Mouse (Mus musculus): Measurements from ENCODE around the gene Gria3. TPM values are rescaled to one million over a fixed set of nuclear protein-coding genes. Genes with fewer than 3 reads are reported as not detected.
A peak's percentile ranks its signal among the peaks of the same experiment; 100 is the strongest.

Gene Gria3
- polyA plus RNA-seq (2015; fragmentation: Nextera tagmentation; extraction: Ambion mirVana) = 1.9 and 2.2 TPM in 2 replicates

DNA sequence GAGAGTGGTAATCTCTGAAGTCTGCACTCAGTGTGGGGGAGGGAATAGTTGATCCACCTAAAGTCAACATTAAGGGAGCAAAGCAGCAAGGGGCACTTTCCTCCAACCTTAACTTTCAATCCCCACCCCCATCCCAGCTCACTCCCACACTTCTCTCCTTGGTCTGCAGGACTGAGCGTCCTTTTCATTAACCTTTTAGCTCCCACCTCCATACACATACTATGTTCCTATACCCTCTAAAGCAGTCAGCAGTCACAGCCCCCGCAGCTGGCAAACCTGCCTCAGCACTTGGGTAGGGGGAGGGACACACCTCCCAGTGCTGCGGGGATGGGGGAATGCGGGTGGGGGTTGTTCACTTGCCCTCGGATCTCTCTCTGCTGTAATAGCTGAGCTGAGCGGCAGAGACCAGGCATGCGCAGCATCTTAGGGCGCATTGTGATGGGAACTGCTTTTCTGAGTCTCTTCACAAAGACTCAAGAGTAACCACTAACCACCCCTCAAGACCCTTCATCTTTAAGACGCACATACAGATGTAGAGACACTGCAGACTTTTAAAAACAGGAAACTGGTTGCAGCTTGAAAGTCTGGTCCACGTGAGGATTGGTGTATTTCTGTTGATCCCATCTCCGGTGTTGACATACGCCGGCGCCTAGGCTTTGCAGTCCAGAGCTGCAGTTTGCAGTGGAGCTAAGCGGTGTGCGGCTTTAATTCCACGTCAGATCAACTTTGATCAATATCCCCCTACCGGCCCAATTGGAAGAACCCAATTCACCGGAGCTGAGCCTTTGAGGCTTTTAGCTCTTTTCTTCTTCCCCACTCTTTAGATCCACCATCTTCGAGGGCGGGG lies at the start of gene Gria3:
Gria3 (plus strand) TSS at position 797 of the 847 bp plus-strand sequence.
- Histone ChIP-seq H3K36me3 (no peaks in the 10 kb centered on the region), H3K4me3 (replicated peaks) (peak within 1 kb of the TSS; percentile 45), H3K27ac (no peak within 1 kb of the TSS), H3K27me3 (peaks cover 31% of the 10 kb centered on the region), H3K4me1 (replicated peaks) (no peaks in the 10 kb centered on the region; the same call in 1 of the 2 replicates), H3K9ac (peak within 1 kb of the TSS; percentile 26; the same call in 1 of the 2 replicates), H3K4me2 (peak within 1 kb of the TSS; percentile 59), H3K9me3 (replicated peaks) (no peaks in the 10 kb centered on the region)
- WGBS (ENCODE audit: insufficient replicate concordance) = 13% methylated on average over 21 of the region's 21 CpGs
- ATAC-seq (ENCODE audit: low read depth) (peak; percentile 50), DNase-seq (no peak)

DNA sequence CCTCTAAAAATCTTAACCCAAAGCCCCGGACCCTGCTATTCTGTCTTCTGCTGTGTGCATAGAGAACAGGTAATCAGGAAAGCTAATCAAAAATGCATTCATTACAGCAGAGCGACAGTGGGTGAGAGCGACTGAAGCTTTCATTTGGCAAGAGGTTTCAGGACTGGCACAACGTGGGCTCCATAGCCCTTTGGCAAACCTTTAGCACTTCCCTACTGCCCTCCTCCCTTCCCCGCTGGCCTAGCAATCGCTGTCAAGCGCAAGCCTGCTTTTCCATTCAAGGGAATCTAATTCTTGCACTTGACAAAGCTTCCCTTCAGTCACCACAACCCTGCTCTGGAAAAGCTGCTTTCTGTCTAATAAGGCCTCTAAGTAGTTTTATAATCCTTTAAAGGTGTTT lies 13.6 kb upstream of the Gria3 start:
- H3K9ac ChIP-seq = no peak overlapping the region
- no peak overlapping the region for H3K4me2 ChIP-seq
- H3K27me3 ChIP-seq = no peaks in the 10 kb centered on the region
- H3K36me3 ChIP-seq = no peaks in the 10 kb centered on the region
- no peaks in the 10 kb centered on the region for H3K9me3 ChIP-seq (replicated peaks)
- DNase-seq (no peak), ATAC-seq (ENCODE audit: low read depth) (no peak)
- H3K4me1 ChIP-seq (replicated peaks) = no peaks in the 10 kb centered on the region
- H3K27ac ChIP-seq = no peak overlapping the region
- no peak overlapping the region for H3K4me3 ChIP-seq (replicated peaks)
- whole genome bisulfite sequencing (ENCODE audit: insufficient replicate concordance) = 36% methylated on average over 7 of the region's 7 CpGs

DNA sequence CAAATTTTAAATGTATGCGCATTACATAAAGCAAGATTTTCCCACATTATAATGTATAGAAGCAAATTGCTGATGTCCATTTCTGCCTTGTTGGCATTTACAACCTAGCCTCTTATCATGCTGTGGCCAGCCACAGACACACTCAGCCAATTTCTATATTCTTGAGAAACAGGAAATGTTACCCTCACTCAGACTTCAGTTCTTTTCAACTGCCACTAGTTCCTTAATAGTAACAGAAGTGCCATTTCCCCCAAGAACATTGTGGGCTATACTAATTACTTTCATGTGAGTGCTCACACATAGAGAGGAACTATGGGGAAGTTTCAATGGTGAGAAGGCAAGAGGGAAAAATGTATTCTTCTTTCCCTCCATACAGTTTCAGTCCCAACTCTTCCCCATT lies 11.6 kb upstream of the Gria3 start:
- DNase-seq = no peak
- H3K4me1 ChIP-seq (replicated peaks) = no peaks in the 10 kb centered on the region
- no peaks in the 10 kb centered on the region for H3K36me3 ChIP-seq
- no peak overlapping the region for H3K9ac ChIP-seq
- WGBS (ENCODE audit: insufficient replicate concordance) = 77% methylated on average over 1 of the region's 1 CpGs
- no peak for ATAC-seq (ENCODE audit: low read depth)
- no peak overlapping the region for H3K4me2 ChIP-seq
- H3K9me3 ChIP-seq (replicated peaks) = no peaks in the 10 kb centered on the region
- no peaks in the 10 kb centered on the region for H3K27me3 ChIP-seq
- no peak overlapping the region for H3K4me3 ChIP-seq (replicated peaks)
- H3K27ac ChIP-seq = no peak overlapping the region

DNA sequence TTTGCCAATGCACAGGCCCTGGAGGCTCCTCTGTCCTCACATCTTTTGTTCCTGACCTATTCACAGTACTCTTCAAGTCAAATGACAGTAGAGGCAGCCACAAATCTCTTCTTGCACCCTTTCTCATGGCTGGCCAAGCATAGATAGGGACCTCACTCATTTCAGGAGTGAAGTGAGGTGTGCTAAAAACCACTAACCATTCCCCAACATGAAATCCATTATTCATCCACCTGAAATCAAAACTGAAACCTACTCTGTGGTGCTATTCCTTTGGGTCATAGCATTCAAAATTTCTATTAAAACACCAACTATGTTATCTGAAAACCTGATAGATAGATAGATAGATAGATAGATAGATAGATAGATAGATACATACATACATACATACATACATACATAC lies 2.2 kb upstream of the Gria3 start:
- Histone ChIP-seq H3K4me2 (no peak overlapping the region), H3K27me3 (peaks cover 30% of the 10 kb centered on the region), H3K36me3 (no peaks in the 10 kb centered on the region), H3K27ac (no peak overlapping the region), H3K9ac (no peak overlapping the region), H3K4me3 (replicated peaks) (no peak overlapping the region), H3K9me3 (replicated peaks) (no peaks in the 10 kb centered on the region), H3K4me1 (replicated peaks) (no peaks in the 10 kb centered on the region; the same call in 1 of the 2 replicates)
- ATAC-seq (ENCODE audit: low read depth) (no peak), DNase-seq (no peak)

DNA sequence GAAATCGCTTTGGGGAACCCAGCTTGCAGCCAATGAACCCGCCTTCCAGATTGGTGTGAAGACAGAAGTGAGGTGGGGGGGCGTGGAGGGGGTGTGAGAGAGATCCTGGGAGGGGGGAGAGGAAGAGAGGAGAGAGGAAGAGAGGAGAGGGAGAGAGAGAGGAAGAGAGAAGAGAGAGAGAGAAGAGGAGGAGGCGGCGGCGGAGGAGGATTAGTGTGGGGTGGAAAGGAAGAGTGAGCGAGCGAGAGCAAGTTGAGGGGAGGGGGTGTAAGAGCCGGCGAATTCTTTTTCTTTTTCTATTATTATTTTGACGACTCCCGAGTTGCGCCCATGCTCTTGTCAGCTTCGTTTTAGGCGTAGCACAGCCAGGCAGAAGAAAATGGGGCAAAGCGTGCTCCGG lies 532 bp downstream of the Gria3 start:
- Histone ChIP-seq H3K27me3 (peaks cover 31% of the 10 kb centered on the region), H3K36me3 (no peaks in the 10 kb centered on the region), H3K4me1 (replicated peaks) (no peaks in the 10 kb centered on the region; the same call in 1 of the 2 replicates), H3K4me3 (replicated peaks) (peak overlapping the region; percentile 45), H3K27ac (no peak overlapping the region), H3K9ac (peak overlapping the region; percentile 26; the same call in 1 of the 2 replicates), H3K9me3 (replicated peaks) (no peaks in the 10 kb centered on the region), H3K4me2 (peak overlapping the region; percentile 59)
- DNase-seq = no peak
- no peak for ATAC-seq (ENCODE audit: low read depth)
- WGBS (ENCODE audit: insufficient replicate concordance) = 14% methylated on average over 16 of the region's 17 CpGs

DNA sequence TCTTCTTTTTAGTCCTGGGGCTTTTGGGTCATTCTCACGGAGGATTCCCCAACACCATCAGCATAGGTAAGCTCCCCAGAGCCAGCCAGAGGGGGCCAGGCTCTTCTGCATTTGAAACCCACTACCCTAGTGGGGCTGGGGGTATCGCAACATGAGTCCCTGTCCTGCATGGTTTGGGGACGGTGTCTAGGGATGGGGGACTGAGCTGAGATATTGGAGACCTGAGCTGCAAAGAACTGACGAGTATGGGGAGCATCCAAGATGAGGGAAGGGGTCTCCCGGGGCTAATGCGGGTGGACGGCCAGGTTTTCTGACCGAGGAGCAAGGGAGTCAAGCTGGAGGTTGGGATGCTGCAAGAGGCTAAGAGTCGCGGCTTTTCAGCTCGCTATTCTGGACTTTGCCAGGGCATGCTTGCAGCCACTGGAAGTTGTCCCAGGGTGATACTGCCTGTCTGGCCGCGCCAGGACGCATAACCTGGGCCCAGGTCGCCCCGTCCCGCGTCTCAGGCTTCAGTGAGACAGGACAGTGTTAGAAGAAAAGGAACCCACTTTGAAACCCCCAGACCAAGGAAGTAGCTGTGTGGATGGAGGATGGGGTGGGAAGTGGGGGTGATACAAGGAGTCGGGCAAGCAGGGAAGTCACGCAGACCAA lies 1.1 kb downstream of the Gria3 start:
- no peak overlapping the region for H3K27ac ChIP-seq
- no peak for DNase-seq
- H3K4me2 ChIP-seq = peak overlapping the region; percentile 59
- peak overlapping the region; percentile 26; the same call in 1 of the 2 replicates for H3K9ac ChIP-seq
- ATAC-seq (ENCODE audit: low read depth) = no peak
- 11% methylated on average over 20 of the region's 20 CpGs for WGBS (ENCODE audit: insufficient replicate concordance)
- H3K4me3 ChIP-seq (replicated peaks) = peak overlapping the region; percentile 45
- no peaks in the 10 kb centered on the region for H3K36me3 ChIP-seq
- H3K9me3 ChIP-seq (replicated peaks) = no peaks in the 10 kb centered on the region
- no peaks in the 10 kb centered on the region; the same call in 1 of the 2 replicates for H3K4me1 ChIP-seq (replicated peaks)
- peaks cover 31% of the 10 kb centered on the region for H3K27me3 ChIP-seq

DNA sequence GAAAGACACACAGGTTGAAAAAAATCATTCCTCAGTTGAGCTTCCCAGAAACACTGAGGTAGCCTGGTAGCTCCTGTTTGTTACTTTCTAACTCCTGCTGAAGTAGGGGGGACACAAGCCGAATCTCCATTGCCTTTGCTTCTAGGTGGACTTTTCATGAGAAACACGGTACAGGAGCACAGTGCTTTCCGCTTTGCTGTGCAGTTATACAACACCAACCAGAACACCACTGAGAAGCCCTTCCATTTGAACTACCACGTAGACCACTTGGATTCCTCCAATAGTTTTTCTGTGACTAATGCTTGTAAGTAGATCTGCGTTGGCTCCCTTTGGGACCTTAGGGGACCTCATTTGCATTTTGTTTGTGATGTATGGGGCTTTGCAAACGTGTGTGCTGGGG lies 2.0 kb downstream of the Gria3 start:
- Histone ChIP-seq H3K36me3 (no peaks in the 10 kb centered on the region), H3K4me2 (peak overlapping the region; percentile 59), H3K27ac (no peak overlapping the region; the same call in 1 of the 2 replicates), H3K4me3 (replicated peaks) (peak overlapping the region; percentile 45), H3K27me3 (peaks cover 31% of the 10 kb centered on the region), H3K9me3 (replicated peaks) (no peaks in the 10 kb centered on the region), H3K4me1 (replicated peaks) (no peaks in the 10 kb centered on the region; the same call in 1 of the 2 replicates), H3K9ac (no peak overlapping the region)
- 13% methylated on average over 6 of the region's 6 CpGs for WGBS (ENCODE audit: insufficient replicate concordance)
- no peak for DNase-seq
- no peak for ATAC-seq (ENCODE audit: low read depth)

DNA sequence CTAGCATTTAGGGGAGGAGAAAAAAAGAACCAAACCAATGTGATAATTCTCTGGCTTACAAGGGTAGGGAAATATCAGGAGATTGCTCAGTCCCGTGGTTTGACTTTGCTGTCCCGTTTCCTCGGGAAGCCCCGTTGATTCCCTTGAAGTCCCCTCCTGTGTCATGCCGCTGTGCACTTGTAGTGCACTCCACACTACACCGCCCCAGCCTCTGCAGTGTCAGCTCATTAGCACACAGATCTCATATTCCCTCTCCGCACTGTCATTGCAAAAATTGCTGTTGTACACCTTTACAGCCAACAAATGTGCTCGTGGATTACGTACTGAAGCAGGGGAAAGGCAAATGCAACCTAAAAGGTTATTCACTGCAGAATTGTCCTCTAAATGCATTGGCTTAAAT lies 5.6 kb downstream of the Gria3 start:
- ATAC-seq (ENCODE audit: low read depth) (no peak), DNase-seq (no peak)
- no peak overlapping the region for H3K4me2 ChIP-seq
- H3K27me3 ChIP-seq = peaks cover 23% of the 10 kb centered on the region
- H3K27ac ChIP-seq = no peak overlapping the region
- no peak overlapping the region for H3K4me3 ChIP-seq (replicated peaks)
- H3K4me1 ChIP-seq (replicated peaks) = no peaks in the 10 kb centered on the region
- H3K36me3 ChIP-seq = no peaks in the 10 kb centered on the region
- H3K9ac ChIP-seq = no peak overlapping the region
- H3K9me3 ChIP-seq (replicated peaks) = no peaks in the 10 kb centered on the region
- WGBS (ENCODE audit: insufficient replicate concordance) = 69% methylated on average over 9 of the region's 9 CpGs

DNA sequence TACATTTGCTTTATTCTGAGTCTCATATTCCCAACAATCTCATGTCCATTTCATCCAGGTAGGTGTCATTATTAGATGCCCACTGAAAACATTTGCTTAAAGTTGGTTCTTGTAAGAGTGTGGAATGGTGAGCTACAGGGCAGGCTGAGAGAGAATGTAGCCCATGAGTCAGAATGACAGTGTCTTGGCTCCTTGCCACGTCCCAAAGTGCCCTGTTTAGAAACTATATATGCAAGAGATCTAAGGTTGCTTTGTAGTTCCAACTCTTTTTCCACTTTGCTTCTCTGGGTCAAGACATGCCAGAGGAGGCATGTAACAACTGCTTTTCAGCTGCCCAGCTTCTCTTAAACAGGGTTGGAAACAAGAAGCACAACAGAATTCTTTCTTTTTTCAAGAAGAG lies 9.1 kb downstream of the Gria3 start:
- WGBS (ENCODE audit: insufficient replicate concordance) = 38% methylated on average over 1 of the region's 1 CpGs
- H3K27me3 ChIP-seq = no peaks in the 10 kb centered on the region
- no peak overlapping the region for H3K4me2 ChIP-seq
- no peak overlapping the region for H3K27ac ChIP-seq
- ATAC-seq (ENCODE audit: low read depth) (no peak), DNase-seq (no peak)
- no peak overlapping the region for H3K9ac ChIP-seq
- H3K9me3 ChIP-seq (replicated peaks) = no peaks in the 10 kb centered on the region
- no peaks in the 10 kb centered on the region for H3K36me3 ChIP-seq
- H3K4me1 ChIP-seq (replicated peaks) = no peaks in the 10 kb centered on the region
- no peak overlapping the region for H3K4me3 ChIP-seq (replicated peaks)

DNA sequence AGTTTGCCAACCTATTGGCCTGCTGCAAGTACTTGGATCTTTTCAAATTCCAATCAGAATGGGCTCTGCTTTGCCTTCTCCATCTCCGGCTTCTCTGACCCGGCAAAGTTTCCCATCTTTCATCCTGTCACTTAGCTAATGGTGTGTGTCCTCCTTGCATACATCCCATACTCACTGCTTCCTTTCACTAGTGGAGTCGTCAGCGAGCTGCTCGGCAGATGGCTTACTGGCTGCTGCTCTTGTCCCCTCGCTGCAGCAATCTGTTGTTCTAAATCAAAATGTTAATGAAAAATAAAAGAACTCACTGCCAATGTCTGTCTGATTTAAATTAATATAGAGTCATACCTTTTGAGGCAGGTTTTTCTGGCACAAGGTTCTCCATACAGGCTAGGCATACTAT lies 25.0 kb downstream of the Gria3 start:
- no peaks in the 10 kb centered on the region for H3K9me3 ChIP-seq (replicated peaks)
- H3K9ac ChIP-seq = no peak overlapping the region
- no peaks in the 10 kb centered on the region for H3K27me3 ChIP-seq
- H3K4me2 ChIP-seq = no peak overlapping the region
- ATAC-seq (ENCODE audit: low read depth) = no peak
- H3K27ac ChIP-seq = no peak overlapping the region
- no peak for DNase-seq
- no peak overlapping the region for H3K4me3 ChIP-seq (replicated peaks)
- WGBS (ENCODE audit: insufficient replicate concordance) = 73% methylated on average over 6 of the region's 6 CpGs
- no peaks in the 10 kb centered on the region for H3K36me3 ChIP-seq
- H3K4me1 ChIP-seq (replicated peaks) = no peaks in the 10 kb centered on the region

DNA sequence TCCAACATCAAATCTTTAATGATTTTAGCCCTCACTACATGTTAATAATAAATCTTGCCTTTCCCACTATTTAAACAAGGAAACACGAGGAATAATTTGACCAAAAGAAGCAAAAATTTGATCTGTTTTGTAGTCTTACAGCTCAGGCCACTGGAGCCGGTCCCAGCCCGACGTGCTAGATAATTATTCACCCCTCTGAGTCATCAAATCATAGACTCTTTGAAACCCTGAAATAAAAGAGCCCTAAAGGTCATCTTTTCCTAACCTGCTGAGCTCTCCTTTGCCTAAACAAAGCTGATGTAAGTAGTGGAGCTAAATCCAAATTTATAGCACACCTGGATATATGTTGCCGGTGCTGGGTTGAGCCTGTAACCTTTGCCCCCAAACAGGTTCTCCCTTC lies 27.4 kb downstream of the Gria3 start:
- Histone ChIP-seq H3K4me3 (replicated peaks) (no peak overlapping the region), H3K9me3 (replicated peaks) (no peaks in the 10 kb centered on the region), H3K9ac (no peak overlapping the region), H3K4me2 (no peak overlapping the region), H3K27ac (no peak overlapping the region), H3K4me1 (replicated peaks) (no peaks in the 10 kb centered on the region), H3K27me3 (no peaks in the 10 kb centered on the region), H3K36me3 (no peaks in the 10 kb centered on the region)
- DNase-seq (no peak), ATAC-seq (ENCODE audit: low read depth) (no peak)
- WGBS (ENCODE audit: insufficient replicate concordance) = 57% methylated on average over 5 of the region's 5 CpGs

Data from liver, embryonic 13.5 days (tissue).